Mouse (Mus musculus): ENCODE measurements around the gene Mybpc2. TPM values are rescaled to one million over a fixed set of nuclear protein-coding genes. Genes with fewer than 3 reads are reported as not detected.

Gene Mybpc2
- polyA plus RNA-seq, 1 experiment from 2014 or later = 0.10 TPM

- no peak overlapping the region for H3K4me2 ChIP-seq (ENCODE audit: low read length)
- no peak overlapping the region for H3K27ac ChIP-seq (ENCODE audit: low read depth, low read length)
- ATAC-seq = no peak
- H3K36me3 ChIP-seq (ENCODE audit: control insufficient read depth, insufficient read depth, low read length) = no peaks in the 10 kb centered on the region
- peaks cover 5% of the 10 kb centered on the region; the same call in 1 of the 2 replicates for H3K4me1 ChIP-seq (ENCODE audit: control insufficient read depth, insufficient read depth, low read length)
- peaks cover 12% of the 10 kb centered on the region; the same call in 1 of the 2 replicates for H3K27me3 ChIP-seq (replicated peaks; ENCODE audit: control insufficient read depth, insufficient read depth, low read length)
- H3K9me3 ChIP-seq (replicated peaks; ENCODE audit: control insufficient read depth, low read length) = no peaks in the 10 kb centered on the region
- H3K4me3 ChIP-seq (ENCODE audit: low read depth, low read length) = no peak overlapping the region
- no peak for DNase-seq (ENCODE audit: low spot score)
- H3K9ac ChIP-seq (ENCODE audit: low read length) = no peak overlapping the region
- 72% methylated on average over 2 of the region's 2 CpGs for WGBS
Observed at GRCm38 (mm10) chr7:44523056-44523455, 1.4 kb downstream of the Mybpc2 start.

- DNase-seq (ENCODE audit: low spot score) = peak; percentile 76
- Histone ChIP-seq H3K9me3 (replicated peaks; ENCODE audit: control insufficient read depth, low read length) (no peaks in the 10 kb centered on the region), H3K36me3 (ENCODE audit: control insufficient read depth, insufficient read depth, low read length) (no peaks in the 10 kb centered on the region), H3K9ac (ENCODE audit: low read length) (no peak overlapping the region), H3K4me2 (ENCODE audit: low read length) (peak overlapping the region; percentile 37), H3K4me3 (ENCODE audit: low read depth, low read length) (no peak overlapping the region), H3K27ac (ENCODE audit: low read depth, low read length) (no peak overlapping the region), H3K4me1 (ENCODE audit: control insufficient read depth, insufficient read depth, low read length) (peaks cover 3% of the 10 kb centered on the region; the same call in 1 of the 2 replicates), H3K27me3 (replicated peaks; ENCODE audit: control insufficient read depth, insufficient read depth, low read length) (peaks cover 12% of the 10 kb centered on the region; the same call in 1 of the 2 replicates)
- ATAC-seq = peak; percentile 79
- 2% methylated on average over 20 of the region's 20 CpGs for WGBS
Observed at GRCm38 (mm10) chr7:44521710-44522109, 2.7 kb downstream of the Mybpc2 start.

- Histone ChIP-seq H3K9ac (ENCODE audit: low read length) (no peak overlapping the region), H3K27me3 (replicated peaks; ENCODE audit: control insufficient read depth, insufficient read depth, low read length) (peaks cover 11% of the 10 kb centered on the region; the same call in 1 of the 2 replicates), H3K27ac (ENCODE audit: low read depth, low read length) (no peak overlapping the region), H3K36me3 (ENCODE audit: control insufficient read depth, insufficient read depth, low read length) (no peaks in the 10 kb centered on the region), H3K4me1 (ENCODE audit: control insufficient read depth, insufficient read depth, low read length) (peaks cover 3% of the 10 kb centered on the region; the same call in 1 of the 2 replicates), H3K4me2 (ENCODE audit: low read length) (no peak overlapping the region), H3K9me3 (replicated peaks; ENCODE audit: control insufficient read depth, low read length) (no peaks in the 10 kb centered on the region), H3K4me3 (ENCODE audit: low read depth, low read length) (no peak overlapping the region)
- no peak for ATAC-seq
- WGBS = 55% methylated on average over 3 of the region's 3 CpGs
- DNase-seq (ENCODE audit: low spot score) = no peak
Observed at GRCm38 (mm10) chr7:44520990-44521389, 3.5 kb downstream of the Mybpc2 start.

DNA sequence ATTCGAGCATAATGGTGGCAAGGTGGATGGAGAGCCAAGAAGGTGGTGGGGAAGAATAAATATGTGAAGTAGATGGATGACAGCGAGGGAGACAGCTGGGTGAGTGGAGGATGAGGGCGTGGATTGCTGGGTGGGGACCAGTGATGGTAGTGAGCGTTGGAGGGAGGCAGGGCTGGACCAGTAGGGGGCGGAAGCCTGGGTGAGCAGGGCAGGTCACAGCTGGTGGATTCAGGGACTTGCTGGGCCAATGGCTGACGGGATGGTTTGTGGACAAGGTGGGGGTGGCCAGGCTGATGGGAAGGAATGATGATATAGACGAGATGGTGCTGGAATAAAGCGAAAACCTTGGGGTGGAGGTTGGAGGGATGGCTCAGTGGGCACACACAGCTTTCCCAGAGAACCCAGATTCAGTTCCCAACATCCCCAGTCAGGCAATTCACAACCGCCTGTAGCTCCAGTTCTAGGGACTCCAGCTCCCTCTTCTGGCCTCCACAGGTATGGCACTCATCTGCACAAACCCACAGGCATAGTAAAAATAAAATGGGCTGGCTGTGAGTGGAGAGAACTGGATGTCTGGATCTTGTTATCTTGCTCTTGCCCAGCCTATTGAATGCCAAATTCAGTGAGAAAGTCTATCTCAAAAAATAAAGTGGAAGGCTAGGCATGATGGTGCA is 5.1 kb downstream of the Mybpc2 start:
- Histone ChIP-seq H3K9ac (ENCODE audit: low read length) (no peak overlapping the region), H3K36me3 (ENCODE audit: control insufficient read depth, insufficient read depth, low read length) (no peaks in the 10 kb centered on the region), H3K4me2 (ENCODE audit: low read length) (no peak overlapping the region), H3K27ac (ENCODE audit: low read depth, low read length) (no peak overlapping the region), H3K4me1 (ENCODE audit: control insufficient read depth, insufficient read depth, low read length) (peaks cover 3% of the 10 kb centered on the region; the same call in 1 of the 2 replicates), H3K9me3 (replicated peaks; ENCODE audit: control insufficient read depth, low read length) (no peaks in the 10 kb centered on the region), H3K4me3 (ENCODE audit: low read depth, low read length) (no peak overlapping the region), H3K27me3 (replicated peaks; ENCODE audit: control insufficient read depth, insufficient read depth, low read length) (peaks cover 8% of the 10 kb centered on the region; the same call in 1 of the 2 replicates)
- DNase-seq (ENCODE audit: low spot score) = no peak
- 72% methylated on average over 9 of the region's 9 CpGs for WGBS
- no peak for ATAC-seq

- no peak overlapping the region for H3K4me2 ChIP-seq (ENCODE audit: low read length)
- no peaks in the 10 kb centered on the region for H3K36me3 ChIP-seq (ENCODE audit: control insufficient read depth, insufficient read depth, low read length)
- ATAC-seq = no peak
- no peak overlapping the region for H3K4me3 ChIP-seq (ENCODE audit: low read depth, low read length)
- no peaks in the 10 kb centered on the region for H3K9me3 ChIP-seq (replicated peaks; ENCODE audit: control insufficient read depth, low read length)
- H3K9ac ChIP-seq (ENCODE audit: low read length) = no peak overlapping the region
- H3K27me3 ChIP-seq (replicated peaks; ENCODE audit: control insufficient read depth, insufficient read depth, low read length) = no peaks in the 10 kb centered on the region
- H3K27ac ChIP-seq (ENCODE audit: low read depth, low read length) = no peak overlapping the region
- no peak for DNase-seq (ENCODE audit: low spot score)
- H3K4me1 ChIP-seq (ENCODE audit: control insufficient read depth, insufficient read depth, low read length) = no peaks in the 10 kb centered on the region
Observed at GRCm38 (mm10) chr7:44507491-44507890, 17.0 kb downstream of the Mybpc2 start.

DNA sequence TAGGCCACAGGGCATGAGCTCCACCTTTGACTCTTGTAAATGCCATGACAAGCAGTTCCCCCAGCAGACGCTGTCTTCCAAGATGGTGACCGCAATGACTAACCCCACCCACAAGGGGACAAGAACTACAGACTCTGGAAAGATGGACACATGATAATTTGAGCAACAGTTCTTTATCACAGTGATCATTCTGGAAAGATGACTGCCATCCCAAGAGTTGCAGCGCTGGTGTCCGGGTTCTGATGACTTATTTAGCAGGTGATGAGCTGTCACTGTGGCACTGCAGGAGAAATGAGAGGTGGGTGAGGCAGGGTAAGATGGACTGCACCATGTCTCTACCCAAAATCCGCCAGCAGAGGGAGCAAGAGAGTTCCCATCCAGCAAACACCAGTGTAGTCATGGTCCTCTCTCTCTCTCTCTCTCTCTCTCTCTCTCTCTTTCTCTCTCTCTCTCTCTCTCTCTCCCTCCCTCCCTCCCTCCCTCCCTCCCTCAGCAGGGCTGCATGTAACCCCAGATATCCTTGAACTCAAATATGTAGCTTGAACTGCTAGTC is 22.8 kb downstream of the Mybpc2 start:
- peak; percentile 66 for ATAC-seq
- 30% methylated on average over 5 of the region's 5 CpGs for WGBS

DNA sequence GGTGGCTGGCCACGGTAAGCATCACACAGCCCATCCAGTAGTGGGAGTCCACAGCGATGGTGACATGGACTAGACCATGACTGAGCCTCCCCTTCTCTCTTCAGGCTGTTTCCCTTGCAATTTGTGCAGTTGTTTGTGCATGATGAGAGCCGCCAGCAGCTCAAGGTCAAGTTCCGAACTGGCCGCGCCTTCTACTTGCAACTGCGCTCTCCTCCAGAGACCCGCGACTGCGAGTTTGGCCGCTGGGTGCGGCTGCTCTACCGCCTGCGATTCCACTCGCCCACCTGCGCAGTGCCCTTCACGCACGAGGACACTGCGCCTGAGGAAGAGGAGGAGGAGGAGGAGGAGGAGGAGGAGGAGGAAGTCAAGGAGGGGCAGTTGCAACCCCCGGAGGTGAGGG is 24.4 kb downstream of the Mybpc2 start:
- ATAC-seq (no peak), DNase-seq (ENCODE audit: low spot score) (no peak)
- Histone ChIP-seq H3K4me2 (ENCODE audit: low read length) (no peak overlapping the region), H3K27me3 (replicated peaks; ENCODE audit: control insufficient read depth, insufficient read depth, low read length) (no peaks in the 10 kb centered on the region), H3K4me3 (ENCODE audit: low read depth, low read length) (no peak overlapping the region), H3K9me3 (replicated peaks; ENCODE audit: control insufficient read depth, low read length) (no peaks in the 10 kb centered on the region), H3K27ac (ENCODE audit: low read depth, low read length) (no peak overlapping the region), H3K36me3 (ENCODE audit: control insufficient read depth, insufficient read depth, low read length) (no peaks in the 10 kb centered on the region), H3K9ac (ENCODE audit: low read length) (no peak overlapping the region), H3K4me1 (ENCODE audit: control insufficient read depth, insufficient read depth, low read length) (peaks cover 13% of the 10 kb centered on the region)
- WGBS = 66% methylated on average over 20 of the region's 20 CpGs

More for the DNA sequence above, 22.8 kb downstream of the Mybpc2 start:
- Histone ChIP-seq H3K4me1 (ENCODE audit: control insufficient read depth, insufficient read depth, low read length) (peaks cover 6% of the 10 kb centered on the region; the same call in 1 of the 2 replicates), H3K4me3 (ENCODE audit: low read depth, low read length) (no peak overlapping the region), H3K27ac (ENCODE audit: low read depth, low read length) (no peak overlapping the region), H3K27me3 (replicated peaks; ENCODE audit: control insufficient read depth, insufficient read depth, low read length) (no peaks in the 10 kb centered on the region), H3K36me3 (ENCODE audit: control insufficient read depth, insufficient read depth, low read length) (no peaks in the 10 kb centered on the region), H3K4me2 (ENCODE audit: low read length) (no peak overlapping the region), H3K9ac (ENCODE audit: low read length) (no peak overlapping the region), H3K9me3 (replicated peaks; ENCODE audit: control insufficient read depth, low read length) (no peaks in the 10 kb centered on the region)
- peak; percentile 77 for DNase-seq (ENCODE audit: low spot score)

GRCm38 (mm10) chr7:44498922-44499321 is 25.5 kb downstream of the Mybpc2 start:
- H3K36me3 ChIP-seq (ENCODE audit: control insufficient read depth, insufficient read depth, low read length) = 0 out of 2 replicates have a peak, but pooled peaks cover 9% of the 10 kb centered on the region
- no peak for ATAC-seq
- WGBS = 88% methylated on average over 1 of the region's 1 CpGs

More at GRCm38 (mm10) chr7:44498922-44499321, 25.5 kb downstream of the Mybpc2 start:
- H3K4me3 ChIP-seq (ENCODE audit: low read depth, low read length) = no peak overlapping the region
- DNase-seq (ENCODE audit: low spot score) = no peak
- no peaks in the 10 kb centered on the region for H3K9me3 ChIP-seq (replicated peaks; ENCODE audit: control insufficient read depth, low read length)
- H3K27me3 ChIP-seq (replicated peaks; ENCODE audit: control insufficient read depth, insufficient read depth, low read length) = no peaks in the 10 kb centered on the region
- no peak overlapping the region for H3K27ac ChIP-seq (ENCODE audit: low read depth, low read length)
- H3K4me2 ChIP-seq (ENCODE audit: low read length) = no peak overlapping the region
- peaks cover 21% of the 10 kb centered on the region for H3K4me1 ChIP-seq (ENCODE audit: control insufficient read depth, insufficient read depth, low read length)
- H3K9ac ChIP-seq (ENCODE audit: low read length) = no peak overlapping the region

All from forebrain, embryonic 14.5 days (tissue).